In the genomic region with DNA sequence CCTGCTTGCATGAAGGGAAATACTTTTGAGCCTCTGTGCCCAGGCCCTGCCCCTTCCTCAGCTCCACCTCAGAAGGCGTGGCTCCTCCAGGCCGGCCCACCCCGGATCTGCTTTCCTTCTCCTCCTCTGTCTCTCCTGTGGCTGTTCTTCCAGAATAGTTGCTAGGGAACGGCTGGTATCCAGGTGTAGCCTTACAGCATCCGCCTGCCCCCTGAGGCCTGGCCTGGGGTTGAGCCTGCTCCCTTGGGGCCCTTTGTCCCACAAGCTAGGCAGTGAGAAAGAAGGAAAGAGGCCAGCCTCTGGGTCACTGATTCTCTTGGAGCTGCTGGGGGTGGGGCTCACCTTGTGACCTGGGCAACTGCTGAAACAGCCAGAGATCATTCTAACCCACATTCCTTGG, we compare ENCODE assay signal across 13 mouse cellular contexts. TPM values are rescaled to one million over a fixed set of nuclear protein-coding genes. Genes with fewer than 3 reads are reported as not detected.
DNase-seq lines count a peak whose midpoint lies in the region; ATAC-seq and TF ChIP-seq lines count a peak whose summit lies in the region.
"Had no signal": no experiment of that assay in that cellular context is flagged by ENCODE, and none has a peak within 500 bp of the region (broad histone marks: within the 10 kb centered on the region; RNA-seq: fewer than 3 reads in every experiment).

No protein-coding gene starts in this region.

- 25% methylated on average over 5 of the region's 5 CpGs for WGBS in lung, embryonic 14.5 days

- no peaks in the 10 kb centered on the region for H3K36me3 ChIP-seq in lung, embryonic 14.5 days (ENCODE audit: insufficient read depth)
- H3K36me3 ChIP-seq: G1E; hindbrain, embryonic 15.5 days had no signal

- H3K9ac ChIP-seq in lung, embryonic 14.5 days = no peak overlapping the region
- H3K9ac ChIP-seq: hindbrain, embryonic 15.5 days had no signal

- ATAC-seq in lung, embryonic 14.5 days (ENCODE audit: insufficient read depth) = 0 out of 2 replicates have a peak, but pooled peaks have one; percentile 26

- no peaks in the 10 kb centered on the region for H3K9me3 ChIP-seq in lung, embryonic 14.5 days (ENCODE audit: low read depth, low read length)
- H3K9me3 ChIP-seq: G1E; hindbrain, embryonic 15.5 days had no signal

- 0 out of 2 replicates have a peak, but pooled peaks cover 3% of the 10 kb centered on the region for H3K4me1 ChIP-seq in lung, embryonic 14.5 days (ENCODE audit: insufficient read depth)

- no peak overlapping the region for H3K27ac ChIP-seq in lung, embryonic 14.5 days (ENCODE audit: low read depth)
- H3K27ac ChIP-seq: hindbrain, embryonic 15.5 days had no signal

- no peak for TF ChIP-seq CTCF in lung, embryonic 14.5 days (IDR thresholded peaks at IDR 0.05; ENCODE audit: low read depth)

- no peak overlapping the region for H3K4me3 ChIP-seq in lung, embryonic 14.5 days (ENCODE audit: low read depth, low read length)
- H3K4me3 ChIP-seq: hindbrain, embryonic 15.5 days; megakaryocyte, embryonic 14.5 days had no signal

- no peak for DNase-seq in lung, embryonic 14.5 days
- no peak for DNase-seq in lung, postnatal 36 days
- peak; percentile 76 for DNase-seq in embryo, embryonic 10.5 days (ENCODE audit: low spot score)
- peak; percentile 88 to 90 for DNase-seq in kidney, adult 8-10 months
- DNase-seq in retina, postnatal 1 day = peak; percentile 27
- DNase-seq in gastrocnemius, postnatal 10 days = no peak
- DNase-seq in gastrocnemius, postnatal 25 days = no peak
- no peak for DNase-seq in spleen, postnatal 36 days (ENCODE audit: low spot score in 2 of 2)
- DNase-seq: left cerebral cortex, postnatal 4 days; thymus, postnatal 36 days had no signal

- no peaks in the 10 kb centered on the region for H3K27me3 ChIP-seq in lung, embryonic 14.5 days (ENCODE audit: insufficient read depth, low read length)
- H3K27me3 ChIP-seq: hindbrain, embryonic 15.5 days had no signal

- H3K4me2 ChIP-seq in lung, embryonic 14.5 days = no peak overlapping the region
- H3K4me2 ChIP-seq: hindbrain, embryonic 15.5 days had no signal

RNA-seq across cellular contexts. Expression of a gene that starts 38.4 kb away (rescaled TPM):
- polyA plus RNA-seq in lung, embryonic 14.5 days (2014; fragmentation: Nextera tagmentation; extraction: Ambion mirVana) = 11.6 and 13.4 TPM in 2 replicates
- total RNA-seq in gastrocnemius, postnatal 10 days (2021) = 10 to 100 TPM; 28.4 to 30.9 TPM
- total RNA-seq in gastrocnemius, postnatal 25 days (2021) = 10 to 100 TPM; 22.9 to 27.4 TPM
- polyA plus RNA-seq: G1E had no signal

Comparison
In these comparisons a context has a peak if more than half of its experiments do, and no peak if none do; other contexts are left out.
1. DNase-seq: peak in embryo, embryonic 10.5 days (single experiment), kidney, adult 8-10 months (2 of 2) and retina, postnatal 1 day (single experiment); none in lung, embryonic 14.5 days (single experiment), lung, postnatal 36 days (single experiment), gastrocnemius, postnatal 10 days (single experiment), gastrocnemius, postnatal 25 days (single experiment) and spleen, postnatal 36 days (0 of 2).